Mouse (Mus musculus) urinary bladder, adult 18-20 months (tissue): ENCODE measurements at regions not wholly inside any gene's neighbourhood (a gene's known extent, or its start where the extent isn't known, plus 50 kb on each side); places are given as distances from the start of the nearest gene placed in this dataset.
A peak's percentile ranks its signal among the peaks of the same experiment; 100 is the strongest.

Experiments used
- DNase-seq, 2 experiments: peaks; one replicate each; pipeline ENCODE4 v3.0.0; 2022; ENCODE audit warnings: low spot score in 2 of 2, mixed read lengths in 2 of 2

GRCm38 (mm10) chr3:63638572-63638971 is 154.9 kb upstream of the Gm34302 start:
- no peak for DNase-seq

GRCm38 (mm10) chr3:63637913-63638312 is 154.2 kb upstream of the Gm34302 start:
- no peak for DNase-seq

- DNase-seq = no peak
Measured at GRCm38 (mm10) chr3:63627724-63628123, 144.0 kb upstream of the Gm34302 start.

GRCm38 (mm10) chr3:63616127-63616526 is 132.4 kb upstream of the Gm34302 start:
- no peak for DNase-seq

- no peak for DNase-seq
Measured at GRCm38 (mm10) chr3:63613652-63614051, 130.0 kb upstream of the Gm34302 start.

- DNase-seq = no peak
Measured at GRCm38 (mm10) chr3:63612767-63613363, 129.2 kb upstream of the Gm34302 start.

GRCm38 (mm10) chr3:63610113-63610919 is 126.6 kb upstream of the Gm34302 start:
- DNase-seq = no peak

- DNase-seq = peak in 1 of 2 experiments; percentile 8
Measured at GRCm38 (mm10) chr3:63609454-63610112, 125.9 kb upstream of the Gm34302 start.

GRCm38 (mm10) chr3:63582717-63583696 is 99.3 kb upstream of the Gm34302 start:
- DNase-seq = no peak

GRCm38 (mm10) chr3:63582180-63582579 is 98.5 kb upstream of the Gm34302 start:
- DNase-seq = no peak

- peak; percentile 19 to 66 for DNase-seq
Measured at GRCm38 (mm10) chr3:63570607-63571353, 87.1 kb upstream of the Gm34302 start.

- no peak for DNase-seq
Measured at GRCm38 (mm10) chr3:63570082-63570481, 86.4 kb upstream of the Gm34302 start.

- no peak for DNase-seq
Measured at GRCm38 (mm10) chr3:63569004-63569596, 85.4 kb upstream of the Gm34302 start.

- DNase-seq = no peak
Measured at GRCm38 (mm10) chr3:63567726-63568125, 84.0 kb upstream of the Gm34302 start.

GRCm38 (mm10) chr3:63563057-63563456 is 79.4 kb upstream of the Gm34302 start:
- DNase-seq = no peak

- no peak for DNase-seq
Measured at GRCm38 (mm10) chr3:63562532-63562931, 78.9 kb upstream of the Gm34302 start.

- no peak for DNase-seq
Measured at GRCm38 (mm10) chr3:63560745-63561151, 77.1 kb upstream of the Gm34302 start.

- no peak for DNase-seq
Measured at GRCm38 (mm10) chr3:63556741-63557140, 73.1 kb upstream of the Gm34302 start.

- DNase-seq = no peak
Measured at GRCm38 (mm10) chr3:63554872-63555271, 71.2 kb upstream of the Gm34302 start.

GRCm38 (mm10) chr3:63553426-63553825 is 69.7 kb upstream of the Gm34302 start:
- DNase-seq = no peak
